Mouse (Mus musculus): ENCODE results near the gene Usp33.

GRCm38 (mm10) chr3:152320972-152321645 is 25.2 kb upstream of the Usp33 start:
- TF ChIP-seq GATA1 (IDR thresholded peaks at IDR 0.05; ENCODE audit: low read length) (no peak), TAL1 (IDR thresholded peaks at IDR 0.05; ENCODE audit: low read length) (no peak)

All from erythroblast, embryonic 14.5 days (primary cell).